ENCODE assay signal across 20 mouse cellular contexts in genomic region chr6:89669556-89669955, GRCm38 (mm10). TPM values are rescaled to one million over a fixed set of nuclear protein-coding genes. Genes with fewer than 3 reads are reported as not detected.
"Had no signal": no experiment of that assay in that cellular context is flagged by ENCODE, and none has a peak within 500 bp of the region (broad histone marks: within the 10 kb centered on the region; RNA-seq: fewer than 3 reads in every experiment).

No protein-coding gene starts in this region.

- DNase-seq: kidney, adult 18-20 months; kidney, adult 9 months; kidney, postnatal 14 days; kidney, postnatal 4 days; layer of hippocampus, adult 9-11 months; layer of hippocampus, postnatal 36 days; left cerebral cortex, postnatal 4 days; liver, postnatal 0 days; lung, postnatal 10 days; lung, postnatal 4 days; midbrain, embryonic 14.5 days; right cerebral cortex, postnatal 4 days; thymus, adult 18-20 months; thymus, postnatal 36 days had no signal

RNA-seq across cellular contexts. Expression of gene Vmn1r40, which starts 37.8 kb away (rescaled TPM):
- total RNA-seq: layer of hippocampus, adult 18-20 months; layer of hippocampus, postnatal 36 days; left cerebral cortex, adult 8-10 months; left cerebral cortex, postnatal 14 days; left cerebral cortex, postnatal 4 days; megakaryocyte progenitor cell, adult 5-6 weeks; megakaryocyte-erythroid progenitor cell, adult 5-6 weeks; midbrain, postnatal 0 days had no signal
